Mouse (Mus musculus): ENCODE measurements around the gene Mrpl20.

Gene Mrpl20

GRCm38 (mm10) chr4:155802741-155803339, at the start of gene Mrpl20:
Mrpl20 (plus strand) TSS chr4:155802878.
- in situ Hi-C loops (cut with MboI; ENCODE audit: low pct_unique_long_range_greater_than_20kb in 1 of 2, low sequenced_read_pairs in 2 of 2, unreplicated experiment in 1 of 2) = no loop called here

- in situ Hi-C loops (cut with MboI; ENCODE audit: low pct_unique_long_range_greater_than_20kb in 1 of 2, low sequenced_read_pairs in 2 of 2, unreplicated experiment in 1 of 2) = no loop called here
Measured at GRCm38 (mm10) chr4:155757011-155757410, 45.7 kb upstream of the Mrpl20 start.

- in situ Hi-C loops (cut with MboI; ENCODE audit: low pct_unique_long_range_greater_than_20kb in 1 of 2, low sequenced_read_pairs in 2 of 2, unreplicated experiment in 1 of 2) = no loop called here
Measured at GRCm38 (mm10) chr4:155759862-155760612, 42.6 kb upstream of the Mrpl20 start.

- in situ Hi-C loops (cut with MboI; ENCODE audit: low pct_unique_long_range_greater_than_20kb in 1 of 2, low sequenced_read_pairs in 2 of 2, unreplicated experiment in 1 of 2) = no loop called here
Measured at GRCm38 (mm10) chr4:155760613-155761355, 41.9 kb upstream of the Mrpl20 start, which contains the start of gene Atad3a. Atad3a (minus strand) TSS chr4:155761093.

GRCm38 (mm10) chr4:155761356-155762099, 41.1 kb upstream of the Mrpl20 start:
- in situ Hi-C loops (cut with MboI; ENCODE audit: low pct_unique_long_range_greater_than_20kb in 1 of 2, low sequenced_read_pairs in 2 of 2, unreplicated experiment in 1 of 2) = no loop called here

- in situ Hi-C loops (cut with MboI; ENCODE audit: low pct_unique_long_range_greater_than_20kb in 1 of 2, low sequenced_read_pairs in 2 of 2, unreplicated experiment in 1 of 2) = no loop called here
Measured at GRCm38 (mm10) chr4:155762357-155762756, 40.3 kb upstream of the Mrpl20 start.

GRCm38 (mm10) chr4:155769496-155769879, 33.2 kb upstream of the Mrpl20 start:
- in situ Hi-C loops (cut with MboI; ENCODE audit: low pct_unique_long_range_greater_than_20kb in 1 of 2, low sequenced_read_pairs in 2 of 2, unreplicated experiment in 1 of 2) = no loop called here

- in situ Hi-C loops (cut with MboI; ENCODE audit: low pct_unique_long_range_greater_than_20kb in 1 of 2, low sequenced_read_pairs in 2 of 2, unreplicated experiment in 1 of 2) = no loop called here
Measured at GRCm38 (mm10) chr4:155769880-155770512, 32.7 kb upstream of the Mrpl20 start.

- in situ Hi-C loops (cut with MboI; ENCODE audit: low pct_unique_long_range_greater_than_20kb in 1 of 2, low sequenced_read_pairs in 2 of 2, unreplicated experiment in 1 of 2) = no loop called here
Measured at GRCm38 (mm10) chr4:155770626-155771025, 32.1 kb upstream of the Mrpl20 start.

- in situ Hi-C loops (cut with MboI; ENCODE audit: low pct_unique_long_range_greater_than_20kb in 1 of 2, low sequenced_read_pairs in 2 of 2, unreplicated experiment in 1 of 2) = no loop called here
Measured at GRCm38 (mm10) chr4:155771706-155772105, 31.0 kb upstream of the Mrpl20 start.

GRCm38 (mm10) chr4:155772786-155773185, 29.9 kb upstream of the Mrpl20 start:
- in situ Hi-C loops (cut with MboI; ENCODE audit: low pct_unique_long_range_greater_than_20kb in 1 of 2, low sequenced_read_pairs in 2 of 2, unreplicated experiment in 1 of 2) = no loop called here

GRCm38 (mm10) chr4:155773335-155774078, 29.2 kb upstream of the Mrpl20 start:
- in situ Hi-C loops (cut with MboI; ENCODE audit: low pct_unique_long_range_greater_than_20kb in 1 of 2, low sequenced_read_pairs in 2 of 2, unreplicated experiment in 1 of 2) = no loop called here

GRCm38 (mm10) chr4:155774280-155774754, 28.4 kb upstream of the Mrpl20 start, which contains the start of gene Vwa1:
Vwa1 (minus strand) TSS chr4:155774698.
- in situ Hi-C loops (cut with MboI; ENCODE audit: low pct_unique_long_range_greater_than_20kb in 1 of 2, low sequenced_read_pairs in 2 of 2, unreplicated experiment in 1 of 2) = no loop called here

GRCm38 (mm10) chr4:155774971-155775740, 27.5 kb upstream of the Mrpl20 start:
- in situ Hi-C loops (cut with MboI; ENCODE audit: low pct_unique_long_range_greater_than_20kb in 1 of 2, low sequenced_read_pairs in 2 of 2, unreplicated experiment in 1 of 2) = no loop called here

- in situ Hi-C loops (cut with MboI; ENCODE audit: low pct_unique_long_range_greater_than_20kb in 1 of 2, low sequenced_read_pairs in 2 of 2, unreplicated experiment in 1 of 2) = no loop called here
Measured at GRCm38 (mm10) chr4:155775855-155776254, 26.8 kb upstream of the Mrpl20 start.

- in situ Hi-C loops (cut with MboI; ENCODE audit: low pct_unique_long_range_greater_than_20kb in 1 of 2, low sequenced_read_pairs in 2 of 2, unreplicated experiment in 1 of 2) = no loop called here
Measured at GRCm38 (mm10) chr4:155776704-155777335, 25.9 kb upstream of the Mrpl20 start.
